Mouse (Mus musculus): ENCODE data around the gene Acsm2. TPM values are rescaled to one million over a fixed set of nuclear protein-coding genes. Genes with fewer than 3 reads are reported as not detected.
"Not testable (repeated sequence)": the region's sequence is repeated elsewhere in the genome, so short reads cannot be mapped to it uniquely, and the experiment has no call there.

Acsm2 gene
- total RNA-seq, 4 experiments from 2014 or later, result not detected

DNA sequence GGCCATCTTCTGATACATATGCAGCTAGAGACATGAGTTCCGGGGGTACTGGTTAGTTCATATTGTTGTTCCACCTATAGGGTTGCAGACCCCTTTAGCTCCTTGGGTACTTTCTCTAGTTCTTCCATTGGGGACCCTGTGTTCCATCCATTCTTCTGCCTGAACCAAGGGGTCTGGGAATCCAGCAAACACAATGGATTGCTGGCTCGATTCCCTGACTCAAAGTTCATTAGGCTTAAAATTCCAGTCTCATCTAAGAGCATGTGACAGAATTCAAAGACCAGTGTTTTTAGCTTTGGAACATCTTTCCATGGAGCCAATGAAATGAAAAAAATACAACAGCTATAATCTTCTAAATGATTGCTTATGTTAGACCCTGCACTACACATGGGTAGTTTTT lies 8.3 kb downstream of the Acsm2 start:
- DNase-seq (ENCODE audit: low spot score in 2 of 2), result not testable (repeated sequence)

DNA sequence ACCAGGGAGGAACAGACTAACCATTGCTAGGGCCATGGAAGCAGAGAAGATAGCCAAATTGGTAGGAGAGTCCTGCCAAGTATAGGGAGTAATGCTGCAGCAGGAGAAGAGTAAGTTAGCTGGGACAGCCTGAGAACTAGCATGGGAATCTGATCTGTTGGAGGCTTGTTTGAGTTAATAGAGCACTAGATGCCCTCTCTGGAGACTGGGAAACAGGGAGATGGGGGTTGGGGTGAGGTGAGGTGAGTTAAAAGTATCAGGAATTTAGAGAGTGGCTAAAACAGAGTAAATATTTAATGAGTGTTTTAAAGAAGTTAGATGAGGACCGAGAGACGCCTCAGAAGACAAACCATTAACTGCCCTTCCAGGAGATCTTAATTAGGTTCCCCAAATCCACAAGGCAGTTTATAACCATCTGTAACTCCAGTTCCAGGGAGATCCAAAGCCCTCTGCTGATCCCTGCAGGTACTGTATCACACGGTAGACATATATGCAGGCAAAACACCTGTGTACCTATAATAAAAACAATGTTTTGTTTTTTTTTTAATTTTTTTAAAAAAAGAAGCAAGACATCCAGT lies 40.5 kb downstream of the Acsm2 start:
- DNase-seq (ENCODE audit: low spot score in 2 of 2), result no peak

DNA sequence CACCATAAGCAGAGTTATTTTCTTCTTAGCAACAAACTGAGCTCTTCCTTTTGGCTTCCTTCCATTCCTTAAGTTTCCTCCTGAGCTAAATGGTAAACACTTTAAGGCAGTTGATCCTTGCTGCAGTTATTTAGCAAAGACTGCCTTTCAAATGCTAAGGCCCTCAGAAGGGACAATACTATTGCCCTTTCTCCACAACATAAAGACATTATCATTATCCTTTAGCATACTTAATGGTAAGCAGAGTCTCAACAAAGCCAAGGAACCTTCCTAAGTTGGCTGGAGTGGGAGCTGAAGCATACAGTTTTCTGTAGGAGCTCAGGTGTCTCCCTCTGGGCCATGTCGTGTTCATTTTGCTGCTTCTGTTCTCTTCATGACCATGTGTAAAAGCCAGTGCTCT lies 41.2 kb downstream of the Acsm2 start:
- DNase-seq (ENCODE audit: low spot score in 2 of 2), result no peak

DNA sequence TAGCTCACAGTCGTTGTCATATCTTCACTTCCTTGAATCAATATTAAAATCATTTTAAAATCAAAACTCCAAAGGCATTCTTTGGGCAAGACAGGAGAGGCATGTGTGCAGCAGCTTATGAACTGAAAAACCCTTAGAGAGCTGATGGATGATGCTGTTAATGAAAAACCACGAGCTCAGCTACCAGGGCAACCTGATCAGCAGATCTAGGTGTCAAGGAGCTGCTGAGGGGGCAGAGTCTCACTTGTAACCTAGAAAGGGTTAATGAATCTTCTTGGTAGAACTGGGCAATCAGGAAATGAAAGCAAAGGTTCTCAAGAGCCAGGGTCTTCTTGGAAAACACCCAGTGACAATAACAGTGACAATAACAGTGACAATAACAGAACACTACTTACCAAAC lies 42.4 kb downstream of the Acsm2 start:
- DNase-seq (ENCODE audit: low spot score in 2 of 2), result no peak

DNA sequence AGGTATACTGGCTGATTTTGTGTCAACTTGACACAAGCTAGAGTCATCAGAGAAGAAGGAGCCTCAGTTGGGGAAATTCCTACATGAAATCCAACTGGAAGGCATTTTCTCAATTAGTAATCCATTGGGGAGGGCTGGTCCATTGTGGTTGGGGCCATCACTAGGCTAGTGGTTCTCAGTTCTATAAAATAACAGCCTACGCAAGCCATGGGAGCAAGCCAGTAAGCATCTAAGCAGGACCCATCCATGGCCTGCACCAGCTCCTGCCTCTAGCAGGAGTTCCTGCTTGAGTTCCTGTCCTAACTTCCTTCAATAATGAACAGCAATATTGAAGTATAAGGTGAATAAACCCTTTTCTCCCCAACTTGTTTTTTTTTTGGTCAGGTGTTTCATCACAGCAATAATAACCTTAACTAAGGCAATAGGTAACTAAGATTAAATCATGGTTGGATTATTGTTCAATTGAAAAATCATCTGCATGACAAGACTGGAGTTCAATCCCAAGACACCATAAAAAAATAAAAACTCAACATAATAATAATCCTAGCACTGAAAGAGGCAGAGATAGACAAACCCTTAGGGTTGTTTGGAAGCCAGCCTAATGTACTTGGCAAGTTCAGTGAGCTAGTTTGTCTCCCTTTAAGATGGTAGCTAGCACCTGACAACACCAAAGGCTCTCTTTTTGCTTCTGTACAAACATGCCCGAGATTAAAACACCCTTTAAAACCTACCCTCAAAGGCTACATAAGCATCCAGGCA lies 47.2 kb downstream of the Acsm2 start:
- DNase-seq (ENCODE audit: low spot score in 2 of 2), result no peak

DNA sequence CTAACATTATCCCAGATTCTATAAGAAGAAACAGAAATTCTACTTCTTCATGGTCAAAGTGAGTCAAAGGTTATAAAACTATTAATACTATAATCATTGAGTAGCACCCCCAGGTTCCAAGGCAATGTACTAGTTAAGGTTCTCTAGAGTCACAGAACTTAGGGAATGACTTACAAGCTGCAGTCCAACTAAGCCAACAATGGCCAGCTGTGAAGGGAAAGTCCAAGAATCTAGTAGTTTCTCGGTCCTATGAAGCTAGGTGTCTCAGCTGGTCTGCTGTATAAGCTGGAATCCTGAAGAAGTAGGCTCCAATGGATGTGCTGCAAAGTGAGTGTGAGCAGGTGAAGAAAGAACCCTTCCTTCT lies 47.8 kb downstream of the Acsm2 start:
- no peak for DNase-seq (ENCODE audit: low spot score in 2 of 2)

DNA sequence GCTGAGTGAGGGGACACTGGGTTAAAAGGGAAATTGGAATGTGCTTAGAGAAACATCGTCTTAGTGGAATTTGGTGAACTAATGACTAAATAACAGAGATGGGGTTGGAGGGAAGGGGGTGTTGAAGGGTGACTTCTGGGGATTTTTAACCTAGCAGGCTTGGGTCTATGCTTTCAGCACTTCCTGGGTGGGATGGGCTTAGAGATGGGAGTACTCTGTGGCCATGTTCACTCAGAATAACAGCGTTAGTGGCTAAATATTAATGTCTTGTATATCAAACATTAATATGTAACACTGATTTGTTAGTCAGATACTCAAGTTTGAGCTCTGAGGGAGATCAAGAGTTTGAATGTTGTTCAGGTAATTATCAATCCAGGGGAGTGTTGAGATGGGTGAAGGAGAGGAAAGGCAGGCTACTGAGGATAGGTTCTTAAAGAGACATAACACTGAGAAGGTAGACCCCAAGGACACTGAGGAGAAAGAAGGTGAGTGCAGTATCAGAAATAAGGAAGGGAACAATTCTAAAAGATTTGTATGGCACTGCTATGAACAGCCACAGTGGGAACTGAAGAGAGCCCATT lies 50.9 kb downstream of the Acsm2 start:
- DNase-seq (ENCODE audit: low spot score in 2 of 2), result no peak

DNA sequence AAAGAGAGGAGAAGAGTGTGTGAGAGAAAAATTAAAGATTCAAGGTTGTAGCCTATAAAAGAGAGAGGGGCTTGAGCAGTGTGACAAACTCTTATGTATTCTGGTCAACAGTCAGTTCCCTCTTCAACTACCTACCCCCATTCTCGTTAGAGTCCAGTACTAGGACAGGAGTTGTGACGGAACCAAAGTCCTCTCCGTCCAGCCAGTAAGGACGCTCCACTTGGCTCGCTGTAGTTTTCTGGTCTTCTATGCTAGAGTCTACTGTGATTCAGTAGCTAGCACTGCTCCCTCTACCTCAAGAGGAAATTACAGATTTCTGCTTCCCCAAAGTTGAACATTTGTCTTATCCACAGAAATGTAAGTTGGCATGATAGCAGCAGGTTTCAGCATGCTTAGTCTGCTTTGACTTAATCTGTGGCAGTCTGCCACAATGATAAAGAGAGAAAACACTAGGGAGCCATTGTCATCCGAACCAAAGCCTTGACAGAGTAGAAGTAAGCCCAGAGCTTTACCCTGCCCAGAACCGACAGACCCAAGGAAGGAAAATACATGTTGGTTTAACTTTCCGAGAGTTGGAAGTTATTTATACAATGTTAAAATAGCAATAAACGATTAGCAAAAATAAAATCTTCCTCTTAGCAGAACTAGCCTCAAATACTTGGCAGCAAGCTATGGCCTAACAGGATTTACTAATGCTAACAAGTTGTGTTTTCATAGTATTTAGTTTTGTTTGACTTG lies 52.0 kb downstream of the Acsm2 start:
- DNase-seq (ENCODE audit: low spot score in 2 of 2), result no peak

DNA sequence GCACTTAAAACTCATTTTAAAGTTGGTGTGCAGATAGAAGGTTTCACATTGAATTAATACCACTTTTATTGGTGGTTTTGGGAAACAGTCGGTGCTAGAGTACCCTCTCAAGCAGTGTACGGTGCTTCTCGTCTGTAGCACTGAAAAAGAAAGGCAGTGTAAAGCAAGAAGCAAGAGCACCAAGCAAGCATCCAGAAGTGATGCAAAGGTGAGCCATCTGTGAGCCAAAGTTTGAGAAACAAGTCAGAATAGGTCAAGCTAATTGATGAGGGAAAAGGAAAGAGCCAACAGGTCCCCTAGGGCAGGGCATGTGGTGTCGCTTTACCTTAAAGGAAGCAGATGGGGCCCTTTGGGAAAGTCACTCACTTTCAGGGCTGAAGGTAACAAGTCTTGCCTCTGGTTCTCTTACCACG lies 52.5 kb downstream of the Acsm2 start, which contains the start of gene Acsm1:
Gene Acsm1, plus strand, starts transcription at position 363 of the 413 bp plus-strand sequence.
- no peak for DNase-seq (ENCODE audit: low spot score in 2 of 2)

DNA sequence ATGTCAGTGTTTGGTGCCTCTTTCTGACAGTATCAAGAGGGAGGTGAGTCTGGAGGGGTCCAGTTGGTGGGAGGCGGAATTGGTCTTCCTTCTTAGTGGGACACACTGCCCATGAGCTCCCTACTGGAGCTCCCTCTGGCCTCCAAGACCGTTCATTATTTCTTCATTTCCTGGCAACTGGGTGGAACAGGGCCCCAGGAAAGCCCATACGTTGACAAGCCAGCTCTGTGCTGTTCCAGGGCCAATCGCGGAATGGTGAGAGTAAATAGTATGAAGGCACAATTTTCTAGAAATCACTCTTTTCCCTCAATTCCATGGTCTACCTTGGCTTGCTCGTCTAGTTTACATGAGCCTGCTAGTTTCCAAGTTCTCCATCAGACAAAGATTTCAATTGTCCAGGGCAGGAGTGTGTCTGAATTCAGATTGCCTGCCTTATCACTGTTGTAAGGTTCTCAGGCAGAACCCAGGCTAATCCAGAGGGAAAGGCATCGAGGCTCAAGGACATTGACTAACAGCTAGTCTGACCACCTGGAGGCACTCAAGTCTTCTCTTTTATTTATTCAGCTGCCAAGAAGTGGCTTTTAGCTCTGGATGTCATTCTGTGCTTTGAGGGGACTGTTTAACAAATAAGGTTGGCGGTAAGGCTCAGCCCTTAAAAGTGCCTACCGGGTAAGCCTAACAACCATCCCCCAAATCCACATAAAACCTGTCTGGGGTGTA lies 53.8 kb downstream of the Acsm2 start:
- no peak for DNase-seq (ENCODE audit: low spot score in 2 of 2)

DNA sequence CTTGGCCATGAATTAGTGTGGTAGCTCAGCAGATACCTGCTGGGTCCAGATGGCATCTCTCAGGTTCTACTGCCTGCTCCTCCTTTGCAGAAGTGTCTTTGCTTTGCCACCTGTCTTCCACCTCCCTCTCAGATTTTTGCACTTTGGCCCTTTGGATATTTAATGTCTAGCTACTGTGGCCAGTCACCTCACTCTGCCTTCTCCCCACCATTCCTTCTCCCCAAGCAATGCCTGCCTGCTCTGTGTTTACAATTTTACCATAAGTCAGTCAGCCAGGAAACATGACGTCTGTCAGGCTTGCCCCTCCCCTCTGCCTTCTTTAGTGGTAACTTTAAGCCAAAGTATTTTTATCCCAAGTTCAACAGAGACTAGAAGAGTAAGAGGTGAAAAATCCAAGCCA lies 62.4 kb downstream of the Acsm2 start:
- DNase-seq (ENCODE audit: low spot score in 2 of 2), result no peak

DNA sequence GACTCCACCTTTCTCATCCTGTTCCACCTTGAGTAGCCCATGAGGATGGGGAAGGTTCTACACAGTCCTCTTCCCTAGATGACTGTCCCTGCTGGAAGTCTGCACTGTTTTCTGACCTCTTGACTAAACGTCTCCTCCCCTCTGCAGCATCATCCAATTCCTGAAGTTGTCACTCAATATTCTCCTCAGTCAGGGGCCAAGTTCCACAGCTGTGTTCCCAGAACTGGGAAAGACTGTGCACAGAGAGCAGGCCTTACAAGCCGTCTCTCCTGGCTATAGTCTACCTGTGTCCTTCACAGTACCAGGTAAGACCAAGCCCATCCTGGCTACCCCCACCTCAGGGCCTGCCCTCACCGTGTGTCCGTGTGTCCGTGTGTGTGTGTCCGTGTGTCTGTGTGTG lies 63.5 kb downstream of the Acsm2 start:
- no peak for DNase-seq (ENCODE audit: low spot score in 2 of 2)

DNA sequence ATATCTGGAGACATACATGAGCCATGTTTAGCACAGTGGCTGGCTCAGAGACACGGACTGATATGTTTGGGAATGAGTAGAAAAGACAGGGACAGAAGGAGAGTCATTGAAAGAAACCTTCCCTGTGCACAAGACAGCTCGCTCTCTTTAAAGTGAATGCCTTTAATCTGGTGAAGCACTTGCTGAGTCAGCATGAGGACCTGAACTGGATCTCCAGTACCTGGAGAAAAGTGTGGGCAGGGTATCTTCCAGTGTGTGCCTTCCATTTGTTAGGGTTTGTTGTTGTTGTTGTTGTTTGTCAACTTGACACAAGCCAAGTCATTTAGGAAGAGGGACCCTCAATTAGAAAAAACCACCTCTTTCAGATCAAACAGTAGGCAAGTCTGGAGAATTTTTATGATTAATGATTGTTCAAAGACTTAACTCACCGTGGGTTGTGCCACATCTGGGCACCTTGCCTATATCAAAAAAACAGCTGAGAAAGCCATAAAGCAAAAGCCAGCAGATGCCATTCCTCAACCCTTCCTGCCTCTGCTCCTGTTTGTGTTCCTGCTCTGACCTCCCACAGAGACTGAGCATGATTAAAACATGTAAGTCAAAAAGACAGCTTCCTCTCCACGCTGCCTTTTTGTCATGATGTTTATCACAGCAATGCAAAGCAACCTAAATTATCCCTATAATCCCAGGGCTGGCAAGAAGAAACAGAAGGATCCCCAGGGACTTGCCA lies 64.2 kb downstream of the Acsm2 start:
- DNase-seq (ENCODE audit: low spot score in 2 of 2), result no peak

DNA sequence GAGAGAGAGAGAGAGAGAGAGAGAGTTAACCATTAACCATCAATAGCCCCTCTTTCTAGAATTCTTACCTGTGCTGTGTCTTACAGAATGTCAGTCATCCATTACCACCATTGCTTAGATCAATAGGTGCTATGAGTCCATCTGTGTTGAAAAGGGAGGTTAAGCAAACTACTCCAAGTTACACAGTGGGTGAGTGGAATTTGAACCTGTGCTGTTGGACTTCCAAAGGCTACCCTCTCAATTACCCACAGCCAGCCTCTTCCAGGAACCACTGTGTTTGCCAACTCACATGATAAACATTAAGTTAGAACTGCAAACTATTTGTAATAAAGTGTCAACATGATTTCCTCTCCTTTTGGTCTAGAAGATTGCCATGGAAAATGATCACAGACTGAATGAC lies 66.0 kb downstream of the Acsm2 start:
- no peak for DNase-seq (ENCODE audit: low spot score in 2 of 2)

DNA sequence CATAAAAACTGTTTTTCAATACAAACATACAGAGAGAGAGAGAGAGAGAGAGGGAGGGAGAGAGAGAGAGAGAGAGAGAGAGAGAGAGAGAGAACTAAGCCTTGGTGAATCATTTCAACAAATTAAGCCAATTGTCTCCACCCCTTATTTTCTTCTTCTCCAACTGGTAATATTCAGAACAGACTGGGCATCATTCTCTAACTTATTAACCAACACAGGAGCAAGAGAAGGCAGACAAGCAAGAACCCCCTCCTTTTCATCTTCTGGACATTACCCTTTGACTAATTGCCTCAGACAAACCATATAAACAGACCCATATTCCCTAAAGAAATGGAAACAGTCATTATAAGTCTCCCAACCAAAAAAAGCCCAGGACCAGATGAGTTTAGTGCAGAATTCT lies 84.6 kb downstream of the Acsm2 start:
- no peak for DNase-seq (ENCODE audit: low spot score in 2 of 2)

DNA sequence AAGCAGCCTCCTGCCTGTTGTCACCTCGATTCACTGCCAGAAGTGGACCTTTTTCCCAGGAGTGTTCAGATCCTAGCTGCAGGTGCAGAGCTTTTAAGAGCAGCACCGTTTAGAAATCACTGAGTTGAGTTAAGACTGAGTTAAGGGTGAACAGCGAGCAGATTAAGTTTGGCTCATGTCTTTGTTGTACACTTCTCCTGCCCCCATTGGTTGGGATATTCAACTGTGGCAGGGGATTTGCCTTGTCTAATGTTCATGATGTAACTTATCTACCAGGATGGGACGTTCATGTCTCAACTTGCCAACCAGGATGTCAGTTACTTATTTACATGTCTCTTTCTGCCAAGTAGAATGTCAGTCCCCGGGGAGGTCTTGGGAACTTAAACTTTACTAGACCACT lies 88.2 kb downstream of the Acsm2 start:
- no peak for DNase-seq (ENCODE audit: low spot score in 2 of 2)

Other genes with a start within 250 kb of the Acsm2 start
- under 1 TPM in 3 of 4 experiments, not detected in 1; 0.19 to 0.24 (median 0.21) TPM for gene Gp2, start 95.1 kb upstream of the Acsm2 start, total RNA-seq (2022)
- gene Umod, start 75.1 kb upstream of the Acsm2 start, total RNA-seq (2022), result not detected
- gene Acsm5, start 34.9 kb upstream of the Acsm2 start, total RNA-seq (2022), result 1 to 10 TPM; 1.6 to 3.2 (median 2.0) TPM
- gene Pdilt, start 30.9 kb upstream of the Acsm2 start, total RNA-seq (2022), result under 1 TPM in 2 of 4 experiments, not detected in 2; 0.25 to 0.46 TPM
- not detected for gene Acsm1, start 52.7 kb downstream of the Acsm2 start, total RNA-seq (2022)
- under 1 TPM in 1 of 4 experiments, not detected in 3; 0.23 TPM for gene Acsm4, start 135.7 kb downstream of the Acsm2 start, total RNA-seq (2022)
- gene Thumpd1, start 166.5 kb downstream of the Acsm2 start, total RNA-seq (2022), result 10 to 100 TPM; 43.2 to 49.2 (median 48.2) TPM
- not detected for gene Acsm3, start 206.6 kb downstream of the Acsm2 start, total RNA-seq (2022)
- gene Rexo5, start 239.7 kb downstream of the Acsm2 start, total RNA-seq (2022), result 1 to 10 TPM; 1.0 to 3.6 (median 2.1) TPM
- 1 to 10 TPM; 5.7 to 7.5 (median 7.1) TPM for gene Eri2, start 239.7 kb downstream of the Acsm2 start, total RNA-seq (2022)